Mouse (Mus musculus): Measurements from ENCODE around the gene Hcn2. TPM values are rescaled to one million over a fixed set of nuclear protein-coding genes. Genes with fewer than 3 reads are reported as not detected.
A peak's percentile ranks its signal among the peaks of the same experiment; 100 is the strongest.

Gene Hcn2
- polyA plus RNA-seq, 1 experiment = not detected

GRCm38 (mm10) chr10:79743650-79744365, 27.4 kb downstream of the Hcn2 start:
- WGBS = 90% methylated on average over 15 of the region's 15 CpGs
- Histone ChIP-seq H3K4me3 (replicated peaks; ENCODE audit: control insufficient read depth, low read depth, low read length) (no peak overlapping the region), H3K27ac (ENCODE audit: control insufficient read depth, insufficient read depth, low read depth, low read length, poor library complexity) (no peak overlapping the region), H3K4me1 (ENCODE audit: control insufficient read depth, insufficient read depth, low read length) (peaks cover 3% of the 10 kb centered on the region)
- TF ChIP-seq CTCF (IDR thresholded peaks at IDR 0.05; ENCODE audit: control insufficient read depth, insufficient read depth, low read length) (no peak), POLR2A (IDR thresholded peaks at IDR 0.05; ENCODE audit: borderline replicate concordance, control insufficient read depth, low read depth, low read length) (no peak)

- H3K4me1 ChIP-seq (ENCODE audit: control insufficient read depth, insufficient read depth, low read length) = peaks cover 3% of the 10 kb centered on the region
- WGBS = 90% methylated on average over 3 of the region's 3 CpGs
- no peak overlapping the region for H3K4me3 ChIP-seq (replicated peaks; ENCODE audit: control insufficient read depth, low read depth, low read length)
- TF ChIP-seq POLR2A (IDR thresholded peaks at IDR 0.05; ENCODE audit: borderline replicate concordance, control insufficient read depth, low read depth, low read length) (no peak), CTCF (IDR thresholded peaks at IDR 0.05; ENCODE audit: control insufficient read depth, insufficient read depth, low read length) (no peak)
- no peak overlapping the region for H3K27ac ChIP-seq (ENCODE audit: control insufficient read depth, insufficient read depth, low read depth, low read length, poor library complexity)
These were observed 29.0 kb downstream of the Hcn2 start for GRCm38 (mm10) chr10:79745411-79745810.

GRCm38 (mm10) chr10:79745898-79746773, 29.7 kb downstream of the Hcn2 start, which contains the start of gene Polrmt:
TSS of gene Polrmt (minus strand) at chr10:79746581.
- TF ChIP-seq POLR2A (IDR thresholded peaks at IDR 0.05; ENCODE audit: borderline replicate concordance, control insufficient read depth, low read depth, low read length) (peak; percentile 64), CTCF (IDR thresholded peaks at IDR 0.05; ENCODE audit: control insufficient read depth, insufficient read depth, low read length) (peak; percentile 33; the same call in 1 of the 2 replicates)
- Histone ChIP-seq H3K4me1 (ENCODE audit: control insufficient read depth, insufficient read depth, low read length) (peaks cover 3% of the 10 kb centered on the region), H3K4me3 (replicated peaks; ENCODE audit: control insufficient read depth, low read depth, low read length) (peak within 1 kb of the TSS; percentile 73), H3K27ac (ENCODE audit: control insufficient read depth, insufficient read depth, low read depth, low read length, poor library complexity) (no peak within 1 kb of the TSS)
- 2% methylated on average over 38 of the region's 38 CpGs for WGBS

GRCm38 (mm10) chr10:79746774-79747151, 30.3 kb downstream of the Hcn2 start:
- TF ChIP-seq CTCF (IDR thresholded peaks at IDR 0.05; ENCODE audit: control insufficient read depth, insufficient read depth, low read length) = no peak
- no peak for TF ChIP-seq POLR2A (IDR thresholded peaks at IDR 0.05; ENCODE audit: borderline replicate concordance, control insufficient read depth, low read depth, low read length)
- Histone ChIP-seq H3K27ac (ENCODE audit: control insufficient read depth, insufficient read depth, low read depth, low read length, poor library complexity) (no peak overlapping the region), H3K4me1 (ENCODE audit: control insufficient read depth, insufficient read depth, low read length) (peaks cover 3% of the 10 kb centered on the region), H3K4me3 (replicated peaks; ENCODE audit: control insufficient read depth, low read depth, low read length) (no peak overlapping the region)
- WGBS = 16% methylated on average over 6 of the region's 6 CpGs

GRCm38 (mm10) chr10:79748496-79748895, 32.1 kb downstream of the Hcn2 start:
- Histone ChIP-seq H3K27ac (ENCODE audit: control insufficient read depth, insufficient read depth, low read depth, low read length, poor library complexity) (no peak overlapping the region), H3K4me1 (ENCODE audit: control insufficient read depth, insufficient read depth, low read length) (peaks cover 3% of the 10 kb centered on the region), H3K4me3 (replicated peaks; ENCODE audit: control insufficient read depth, low read depth, low read length) (no peak overlapping the region)
- no peak for TF ChIP-seq POLR2A (IDR thresholded peaks at IDR 0.05; ENCODE audit: borderline replicate concordance, control insufficient read depth, low read depth, low read length)
- no peak for TF ChIP-seq CTCF (IDR thresholded peaks at IDR 0.05; ENCODE audit: control insufficient read depth, insufficient read depth, low read length)
- WGBS = 76% methylated on average over 6 of the region's 6 CpGs

GRCm38 (mm10) chr10:79754856-79755516, 38.6 kb downstream of the Hcn2 start, which contains the start of gene Fgf22:
TSS of gene Fgf22 (plus strand) at chr10:79755076.
- H3K4me3 ChIP-seq (replicated peaks; ENCODE audit: control insufficient read depth, low read depth, low read length) = no peak within 1 kb of the TSS

GRCm38 (mm10) chr10:79755854-79756253, 39.4 kb downstream of the Hcn2 start:
- 77% methylated on average over 3 of the region's 3 CpGs for WGBS
- TF ChIP-seq POLR2A (IDR thresholded peaks at IDR 0.05; ENCODE audit: borderline replicate concordance, control insufficient read depth, low read depth, low read length) (no peak), CTCF (IDR thresholded peaks at IDR 0.05; ENCODE audit: control insufficient read depth, insufficient read depth, low read length) (no peak)

More at GRCm38 (mm10) chr10:79754856-79755516, 38.6 kb downstream of the Hcn2 start, which contains the start of gene Fgf22:
- WGBS = 8% methylated on average over 36 of the region's 36 CpGs
- Histone ChIP-seq H3K4me1 (ENCODE audit: control insufficient read depth, insufficient read depth, low read length) (no peaks in the 10 kb centered on the region), H3K27ac (ENCODE audit: control insufficient read depth, insufficient read depth, low read depth, low read length, poor library complexity) (no peak within 1 kb of the TSS; the same call in 1 of the 2 replicates)
- TF ChIP-seq POLR2A (IDR thresholded peaks at IDR 0.05; ENCODE audit: borderline replicate concordance, control insufficient read depth, low read depth, low read length) (no peak), CTCF (IDR thresholded peaks at IDR 0.05; ENCODE audit: control insufficient read depth, insufficient read depth, low read length) (no peak)

More at GRCm38 (mm10) chr10:79755854-79756253, 39.4 kb downstream of the Hcn2 start:
- no peak overlapping the region for H3K4me3 ChIP-seq (replicated peaks; ENCODE audit: control insufficient read depth, low read depth, low read length)
- no peak overlapping the region for H3K27ac ChIP-seq (ENCODE audit: control insufficient read depth, insufficient read depth, low read depth, low read length, poor library complexity)
- no peaks in the 10 kb centered on the region for H3K4me1 ChIP-seq (ENCODE audit: control insufficient read depth, insufficient read depth, low read length)

Data from bone marrow, adult 2 months (tissue).